Mouse (Mus musculus): ENCODE results near the gene Ptgis. TPM values are rescaled to one million over a fixed set of nuclear protein-coding genes. Genes with fewer than 3 reads are reported as not detected.

Gene Ptgis
- polyA plus RNA-seq, 1 experiment from 2014 or later = 20.6 TPM

- no peak overlapping the region for H3K4me3 ChIP-seq (ENCODE audit: low read length)
- WGBS = 78% methylated on average over 13 of the region's 13 CpGs
- ATAC-seq (ENCODE audit: low FRiP score, low TSS enrichment) = no peak
- no peaks in the 10 kb centered on the region for H3K27me3 ChIP-seq (ENCODE audit: insufficient read depth, low read length)
- no peak overlapping the region for H3K27ac ChIP-seq (ENCODE audit: low read length)
- H3K36me3 ChIP-seq (ENCODE audit: insufficient read depth, low read length) = no peaks in the 10 kb centered on the region
- no peak overlapping the region for H3K9ac ChIP-seq (replicated peaks; ENCODE audit: low read length)
- H3K4me1 ChIP-seq (ENCODE audit: insufficient read depth, low read length) = no peaks in the 10 kb centered on the region
- H3K9me3 ChIP-seq (ENCODE audit: low read length) = no peaks in the 10 kb centered on the region
- no peak overlapping the region for H3K4me2 ChIP-seq (replicated peaks; ENCODE audit: low read depth, low read length)
Measured at GRCm38 (mm10) chr2:167273206-167273740, 32.9 kb upstream of the Ptgis start.

- no peak overlapping the region for H3K4me3 ChIP-seq (ENCODE audit: low read length)
- WGBS = 77% methylated on average over 1 of the region's 3 CpGs
- H3K27ac ChIP-seq (ENCODE audit: low read length) = no peak overlapping the region
- H3K4me1 ChIP-seq (ENCODE audit: insufficient read depth, low read length) = no peaks in the 10 kb centered on the region
- no peaks in the 10 kb centered on the region for H3K9me3 ChIP-seq (ENCODE audit: low read length)
- no peak overlapping the region for H3K9ac ChIP-seq (replicated peaks; ENCODE audit: low read length)
- ATAC-seq (ENCODE audit: low FRiP score, low TSS enrichment) = no peak
- no peaks in the 10 kb centered on the region for H3K36me3 ChIP-seq (ENCODE audit: insufficient read depth, low read length)
- no peaks in the 10 kb centered on the region for H3K27me3 ChIP-seq (ENCODE audit: insufficient read depth, low read length)
- H3K4me2 ChIP-seq (replicated peaks; ENCODE audit: low read depth, low read length) = no peak overlapping the region
Measured at GRCm38 (mm10) chr2:167272706-167273105, 32.3 kb upstream of the Ptgis start.

GRCm38 (mm10) chr2:167271121-167271521, 30.7 kb upstream of the Ptgis start:
- H3K4me3 ChIP-seq (ENCODE audit: low read length) = no peak overlapping the region
- no peak overlapping the region for H3K9ac ChIP-seq (replicated peaks; ENCODE audit: low read length)
- WGBS = 79% methylated on average over 9 of the region's 9 CpGs
- no peaks in the 10 kb centered on the region for H3K36me3 ChIP-seq (ENCODE audit: insufficient read depth, low read length)
- H3K27ac ChIP-seq (ENCODE audit: low read length) = no peak overlapping the region
- H3K4me1 ChIP-seq (ENCODE audit: insufficient read depth, low read length) = no peaks in the 10 kb centered on the region
- ATAC-seq (ENCODE audit: low FRiP score, low TSS enrichment) = no peak
- H3K27me3 ChIP-seq (ENCODE audit: insufficient read depth, low read length) = no peaks in the 10 kb centered on the region
- no peak overlapping the region for H3K4me2 ChIP-seq (replicated peaks; ENCODE audit: low read depth, low read length)
- H3K9me3 ChIP-seq (ENCODE audit: low read length) = no peaks in the 10 kb centered on the region

- 89% methylated on average over 3 of the region's 3 CpGs for WGBS
Measured at GRCm38 (mm10) chr2:167270496-167270895, 30.1 kb upstream of the Ptgis start.

GRCm38 (mm10) chr2:167268721-167269120, 28.3 kb upstream of the Ptgis start:
- Histone ChIP-seq H3K36me3 (ENCODE audit: insufficient read depth, low read length) (no peaks in the 10 kb centered on the region), H3K4me1 (ENCODE audit: insufficient read depth, low read length) (no peaks in the 10 kb centered on the region)
- ATAC-seq (ENCODE audit: low FRiP score, low TSS enrichment) = no peak

More at GRCm38 (mm10) chr2:167270496-167270895, 30.1 kb upstream of the Ptgis start:
- Histone ChIP-seq H3K36me3 (ENCODE audit: insufficient read depth, low read length) (no peaks in the 10 kb centered on the region), H3K4me2 (replicated peaks; ENCODE audit: low read depth, low read length) (no peak overlapping the region), H3K27ac (ENCODE audit: low read length) (no peak overlapping the region), H3K9me3 (ENCODE audit: low read length) (no peaks in the 10 kb centered on the region), H3K9ac (replicated peaks; ENCODE audit: low read length) (no peak overlapping the region), H3K27me3 (ENCODE audit: insufficient read depth, low read length) (no peaks in the 10 kb centered on the region), H3K4me3 (ENCODE audit: low read length) (no peak overlapping the region), H3K4me1 (ENCODE audit: insufficient read depth, low read length) (no peaks in the 10 kb centered on the region)
- no peak for ATAC-seq (ENCODE audit: low FRiP score, low TSS enrichment)

GRCm38 (mm10) chr2:167268411-167268690, 27.9 kb upstream of the Ptgis start:
- Histone ChIP-seq H3K27ac (ENCODE audit: low read length) (no peak overlapping the region), H3K9ac (replicated peaks; ENCODE audit: low read length) (no peak overlapping the region), H3K4me1 (ENCODE audit: insufficient read depth, low read length) (no peaks in the 10 kb centered on the region), H3K4me2 (replicated peaks; ENCODE audit: low read depth, low read length) (no peak overlapping the region), H3K36me3 (ENCODE audit: insufficient read depth, low read length) (no peaks in the 10 kb centered on the region), H3K9me3 (ENCODE audit: low read length) (no peaks in the 10 kb centered on the region), H3K4me3 (ENCODE audit: low read length) (no peak overlapping the region), H3K27me3 (ENCODE audit: insufficient read depth, low read length) (no peaks in the 10 kb centered on the region)
- WGBS = 91% methylated on average over 8 of the region's 8 CpGs
- ATAC-seq (ENCODE audit: low FRiP score, low TSS enrichment) = no peak

More at GRCm38 (mm10) chr2:167268721-167269120, 28.3 kb upstream of the Ptgis start:
- H3K9ac ChIP-seq (replicated peaks; ENCODE audit: low read length) = no peak overlapping the region
- 96% methylated on average over 1 of the region's 1 CpGs for WGBS
- no peaks in the 10 kb centered on the region for H3K9me3 ChIP-seq (ENCODE audit: low read length)
- no peak overlapping the region for H3K27ac ChIP-seq (ENCODE audit: low read length)
- H3K27me3 ChIP-seq (ENCODE audit: insufficient read depth, low read length) = no peaks in the 10 kb centered on the region
- no peak overlapping the region for H3K4me2 ChIP-seq (replicated peaks; ENCODE audit: low read depth, low read length)
- no peak overlapping the region for H3K4me3 ChIP-seq (ENCODE audit: low read length)

- Histone ChIP-seq H3K27ac (ENCODE audit: low read length) (no peak overlapping the region), H3K27me3 (ENCODE audit: insufficient read depth, low read length) (no peaks in the 10 kb centered on the region), H3K4me2 (replicated peaks; ENCODE audit: low read depth, low read length) (no peak overlapping the region), H3K9ac (replicated peaks; ENCODE audit: low read length) (no peak overlapping the region), H3K4me3 (ENCODE audit: low read length) (no peak overlapping the region), H3K4me1 (ENCODE audit: insufficient read depth, low read length) (no peaks in the 10 kb centered on the region), H3K9me3 (ENCODE audit: low read length) (no peaks in the 10 kb centered on the region), H3K36me3 (ENCODE audit: insufficient read depth, low read length) (no peaks in the 10 kb centered on the region)
- no peak for ATAC-seq (ENCODE audit: low FRiP score, low TSS enrichment)
- 76% methylated on average over 14 of the region's 14 CpGs for WGBS
Measured at GRCm38 (mm10) chr2:167267531-167268410, 27.4 kb upstream of the Ptgis start.

- Histone ChIP-seq H3K4me2 (replicated peaks; ENCODE audit: low read depth, low read length) (no peak overlapping the region), H3K4me1 (ENCODE audit: insufficient read depth, low read length) (0 out of 2 replicates have a peak, but pooled peaks cover 4% of the 10 kb centered on the region), H3K27ac (ENCODE audit: low read length) (no peak overlapping the region), H3K9ac (replicated peaks; ENCODE audit: low read length) (no peak overlapping the region), H3K27me3 (ENCODE audit: insufficient read depth, low read length) (no peaks in the 10 kb centered on the region), H3K9me3 (ENCODE audit: low read length) (no peaks in the 10 kb centered on the region), H3K4me3 (ENCODE audit: low read length) (no peak overlapping the region), H3K36me3 (ENCODE audit: insufficient read depth, low read length) (no peaks in the 10 kb centered on the region)
- 91% methylated on average over 10 of the region's 10 CpGs for WGBS
- ATAC-seq (ENCODE audit: low FRiP score, low TSS enrichment) = no peak
Measured at GRCm38 (mm10) chr2:167266231-167266630, 25.8 kb upstream of the Ptgis start.

- no peaks in the 10 kb centered on the region for H3K27me3 ChIP-seq (ENCODE audit: insufficient read depth, low read length)
- H3K4me3 ChIP-seq (ENCODE audit: low read length) = no peak overlapping the region
- no peak overlapping the region for H3K27ac ChIP-seq (ENCODE audit: low read length)
- H3K4me2 ChIP-seq (replicated peaks; ENCODE audit: low read depth, low read length) = no peak overlapping the region
- H3K4me1 ChIP-seq (ENCODE audit: insufficient read depth, low read length) = 0 out of 2 replicates have a peak, but pooled peaks cover 4% of the 10 kb centered on the region
- H3K36me3 ChIP-seq (ENCODE audit: insufficient read depth, low read length) = no peaks in the 10 kb centered on the region
- H3K9ac ChIP-seq (replicated peaks; ENCODE audit: low read length) = no peak overlapping the region
- 48% methylated on average over 4 of the region's 5 CpGs for WGBS
- H3K9me3 ChIP-seq (ENCODE audit: low read length) = no peaks in the 10 kb centered on the region
- ATAC-seq (ENCODE audit: low FRiP score, low TSS enrichment) = no peak
Measured at GRCm38 (mm10) chr2:167265806-167266205, 25.4 kb upstream of the Ptgis start.

GRCm38 (mm10) chr2:167265021-167265420, 24.6 kb upstream of the Ptgis start:
- Histone ChIP-seq H3K27me3 (ENCODE audit: insufficient read depth, low read length) (no peaks in the 10 kb centered on the region), H3K4me2 (replicated peaks; ENCODE audit: low read depth, low read length) (no peak overlapping the region), H3K9me3 (ENCODE audit: low read length) (no peaks in the 10 kb centered on the region), H3K9ac (replicated peaks; ENCODE audit: low read length) (no peak overlapping the region), H3K4me1 (ENCODE audit: insufficient read depth, low read length) (0 out of 2 replicates have a peak, but pooled peaks cover 4% of the 10 kb centered on the region), H3K4me3 (ENCODE audit: low read length) (no peak overlapping the region), H3K36me3 (ENCODE audit: insufficient read depth, low read length) (no peaks in the 10 kb centered on the region), H3K27ac (ENCODE audit: low read length) (no peak overlapping the region)
- 67% methylated on average over 2 of the region's 2 CpGs for WGBS
- no peak for ATAC-seq (ENCODE audit: low FRiP score, low TSS enrichment)

Data from kidney, embryonic 16.5 days (tissue).